Mouse (Mus musculus): ENCODE results near the gene St5.

St5 gene

GRCm38 (mm10) chr7:109566841-109567768 is 136.3 kb downstream of the St5 start:
- no peak for DNase-seq (ENCODE audit: low spot score)

GRCm38 (mm10) chr7:109566327-109566726 is 137.1 kb downstream of the St5 start:
- DNase-seq (ENCODE audit: low spot score), result no peak

- no peak for DNase-seq (ENCODE audit: low spot score)
Observed at GRCm38 (mm10) chr7:109563775-109564362, 139.5 kb downstream of the St5 start.

- DNase-seq (ENCODE audit: low spot score), result no peak
Observed at GRCm38 (mm10) chr7:109562676-109563075, 140.7 kb downstream of the St5 start.

- DNase-seq (ENCODE audit: low spot score), result no peak
Observed at GRCm38 (mm10) chr7:109562154-109562599, 141.2 kb downstream of the St5 start.

GRCm38 (mm10) chr7:109561466-109562153 is 141.8 kb downstream of the St5 start:
- no peak for DNase-seq (ENCODE audit: low spot score)

- no peak for DNase-seq (ENCODE audit: low spot score)
Observed at GRCm38 (mm10) chr7:109559536-109559935, 143.9 kb downstream of the St5 start.

- no peak for DNase-seq (ENCODE audit: low spot score)
Observed at GRCm38 (mm10) chr7:109546726-109547125, 156.7 kb downstream of the St5 start.

GRCm38 (mm10) chr7:109546186-109546585 is 157.2 kb downstream of the St5 start:
- DNase-seq (ENCODE audit: low spot score), result no peak

GRCm38 (mm10) chr7:109545255-109545993 is 158.0 kb downstream of the St5 start:
- no peak for DNase-seq (ENCODE audit: low spot score)

GRCm38 (mm10) chr7:109544792-109545191 is 158.6 kb downstream of the St5 start:
- no peak for DNase-seq (ENCODE audit: low spot score)

- no peak for DNase-seq (ENCODE audit: low spot score)
Observed at GRCm38 (mm10) chr7:109542364-109542628, 161.1 kb downstream of the St5 start.

GRCm38 (mm10) chr7:109541609-109542363 is 161.6 kb downstream of the St5 start:
- no peak for DNase-seq (ENCODE audit: low spot score)

GRCm38 (mm10) chr7:109540902-109541301 is 162.5 kb downstream of the St5 start:
- no peak for DNase-seq (ENCODE audit: low spot score)

- DNase-seq (ENCODE audit: low spot score), result peak; percentile 65
Observed at GRCm38 (mm10) chr7:109536451-109536946, 166.9 kb downstream of the St5 start.

GRCm38 (mm10) chr7:109534921-109535320 is 168.5 kb downstream of the St5 start:
- DNase-seq (ENCODE audit: low spot score), result no peak

GRCm38 (mm10) chr7:109533888-109534287 is 169.5 kb downstream of the St5 start:
- DNase-seq (ENCODE audit: low spot score), result no peak

GRCm38 (mm10) chr7:109533129-109533528 is 170.3 kb downstream of the St5 start:
- DNase-seq (ENCODE audit: low spot score), result no peak

GRCm38 (mm10) chr7:109532691-109533090 is 170.7 kb downstream of the St5 start:
- DNase-seq (ENCODE audit: low spot score), result no peak

GRCm38 (mm10) chr7:109531501-109531900 is 171.9 kb downstream of the St5 start:
- no peak for DNase-seq (ENCODE audit: low spot score)

GRCm38 (mm10) chr7:109529741-109530140 is 173.7 kb downstream of the St5 start:
- DNase-seq (ENCODE audit: low spot score), result no peak

Measured in ovary, postnatal 36 days (tissue).